Mouse (Mus musculus): ENCODE measurements around the gene Utp14a.
A peak's percentile ranks its signal among the peaks of the same experiment; 100 is the strongest.

The Utp14a gene

GRCm38 (mm10) chrX:48314530-48315079, 57.9 kb downstream of the Utp14a start:
- peak; percentile 77 for DNase-seq

- no peak for DNase-seq
Observed at GRCm38 (mm10) chrX:48317444-48317843, 60.8 kb downstream of the Utp14a start.

- DNase-seq, result no peak
Observed at GRCm38 (mm10) chrX:48318194-48318593, 61.5 kb downstream of the Utp14a start.

Measured in cerebellum, adult 9-10 months (tissue).